Mouse (Mus musculus) liver, adult 2 months (tissue): ENCODE measurements around the gene Ap5b1. TPM values are rescaled to one million over a fixed set of nuclear protein-coding genes. Genes with fewer than 3 reads are reported as not detected.
A peak's percentile ranks its signal among the peaks of the same experiment; 100 is the strongest.

Source experiments
- DNase-seq: peaks from one replicate; pipeline ENCODE4 v3.0.0-alpha.2; 2011; ENCODE audit warnings: low read depth, low spot score; ENCODE audit errors: extremely low read depth
- H3K27ac ChIP-seq: fragments of 200-500 bp; replicated peaks from 2 replicates; pipeline ENCODE4 v1.5.1; 2012; ENCODE audit warnings: low read depth, mild to moderate bottlenecking, control low read depth, inconsistent platforms, low read length; ENCODE audit not compliant: insufficient read depth
- H3K27me3 ChIP-seq: fragments of 200-500 bp; 2 replicates; pipeline ENCODE4 v1.6.1; 2012; ENCODE audit warnings: mild to moderate bottlenecking, moderate library complexity, low read length, inconsistent platforms; ENCODE audit not compliant: control insufficient read depth, insufficient read depth
- H3K36me3 ChIP-seq: fragments of 200-500 bp; 2 replicates; pipeline ENCODE4 v1.6.1; 2012; ENCODE audit warnings: low read length, inconsistent platforms; ENCODE audit not compliant: control insufficient read depth, insufficient read depth
- H3K4me1 ChIP-seq: fragments of 200-500 bp; 2 replicates; pipeline ENCODE4 v1.6.1; 2011; ENCODE audit warnings: low read length; ENCODE audit not compliant: control insufficient read depth, insufficient read depth
- H3K4me3 ChIP-seq: fragments of 200-500 bp; 2 replicates; pipeline ENCODE4 v1.5.1; 2011; ENCODE audit warnings: low read depth, mild to moderate bottlenecking, control low read depth, low read length, moderate library complexity; ENCODE audit not compliant: insufficient read depth
- H3K79me2 ChIP-seq: fragments of 200-500 bp; 2 replicates; pipeline ENCODE4 v1.6.1; 2012; ENCODE audit warnings: inconsistent platforms, mild to moderate bottlenecking, low read length, moderate library complexity; ENCODE audit not compliant: control insufficient read depth, insufficient read depth
- H3K9ac ChIP-seq: fragments of 200-500 bp; 2 replicates; pipeline ENCODE4 v1.6.1; 2012; ENCODE audit warnings: low read depth, mild to moderate bottlenecking, control low read depth, inconsistent platforms, low read length
- CTCF ChIP-seq: fragments of 200-500 bp; IDR thresholded peaks from 2 replicates; pipeline ENCODE4 v1.5.1; 2011; ENCODE audit warnings: low read depth, low read length, control low read depth
- POLR2A ChIP-seq: fragments of 200-500 bp; IDR thresholded peaks from 2 replicates; pipeline ENCODE4 v1.6.1; 2011; ENCODE audit warnings: low read length, control low read depth; ENCODE audit not compliant: insufficient read depth; ENCODE audit errors: extremely low read depth
- WGBS: fragments of 180-500 bp; shearing (Covaris S2); methylation state at CpG from one replicate; pipeline ENCODE4 v1.1.7; 2018; 5-methylcytosine and 5-hydroxymethylcytosine counted together
- polyA plus RNA-seq: library from polyadenylated mRNA; depleted of rRNA; stranded (reverse); fragments of >200 nt; gene quantifications from 2 replicates; pipeline ENCODE4 v1.2.3, GENCODE M21; 2012
- total RNA-seq: library from RNA; depleted of rRNA; stranded (reverse); fragments of >200 nt; gene quantifications from 2 replicates; pipeline ENCODE4 v1.2.3, GENCODE M21; 2014

Gene Ap5b1
- total and polyA plus RNA-seq, 2 experiments, result 2.7 to 5.3 TPM

DNA sequence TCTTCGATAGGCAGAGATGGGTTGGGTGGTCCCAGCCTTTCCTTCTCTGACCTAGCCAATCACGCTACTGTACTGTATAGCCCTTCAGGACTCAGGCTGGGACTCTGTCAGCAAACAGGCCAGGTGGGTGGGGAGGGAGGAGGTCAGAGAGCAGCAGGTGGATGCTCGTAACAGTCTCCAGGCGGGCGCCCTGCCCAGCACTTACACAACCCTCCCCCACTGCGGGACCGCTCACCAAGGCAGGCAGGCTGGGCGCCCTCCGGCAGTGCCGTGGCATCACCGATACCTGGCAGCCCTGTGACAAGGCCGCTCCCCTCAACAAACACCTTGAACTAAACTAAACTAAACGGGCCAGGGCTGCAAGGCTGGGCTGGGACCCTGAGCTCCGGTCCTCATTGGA is 13.6 kb upstream of the Ap5b1 start:
- Histone ChIP-seq H3K4me1 (no peaks in the 10 kb centered on the region), H3K4me3 (no peak overlapping the region), H3K36me3 (no peaks in the 10 kb centered on the region), H3K27ac (no peak overlapping the region), H3K79me2 (no peaks in the 10 kb centered on the region), H3K27me3 (peaks cover 8% of the 10 kb centered on the region; the same call in 1 of the 2 replicates), H3K9ac (no peak overlapping the region)
- WGBS, result 77% methylated on average over 14 of the region's 14 CpGs
- TF ChIP-seq CTCF (no peak), POLR2A (no peak)
- no peak for DNase-seq

DNA sequence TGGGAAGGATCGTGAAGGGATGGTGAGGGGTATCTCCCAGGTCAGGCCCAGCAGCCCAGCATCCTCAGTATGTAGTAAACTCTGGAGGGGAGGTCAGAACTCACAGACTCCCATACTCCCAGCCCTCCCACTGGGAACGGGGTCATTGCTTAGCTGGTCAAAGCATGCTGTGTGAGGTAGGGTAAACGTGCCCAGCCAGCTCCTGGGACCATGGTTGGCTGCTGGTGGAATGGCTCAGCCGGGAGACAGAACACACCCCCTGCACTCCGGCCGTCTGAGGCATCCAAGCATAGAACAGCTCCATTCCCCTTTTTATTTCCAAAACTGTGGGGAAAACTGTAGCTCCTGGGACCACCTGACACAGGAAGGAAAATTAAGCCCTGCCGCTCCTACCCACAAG is 9.7 kb upstream of the Ap5b1 start:
- 61% methylated on average over 7 of the region's 7 CpGs for WGBS
- DNase-seq, result no peak
- TF ChIP-seq POLR2A, result no peak
- TF ChIP-seq CTCF, result no peak

GRCm38 (mm10) chr19:5558770-5559169 is 9.1 kb upstream of the Ap5b1 start:
- no peak overlapping the region for H3K27ac ChIP-seq
- 66% methylated on average over 8 of the region's 8 CpGs for WGBS
- peaks cover 25% of the 10 kb centered on the region for H3K27me3 ChIP-seq

More for the DNA sequence above, 9.7 kb upstream of the Ap5b1 start:
- Histone ChIP-seq H3K4me1 (peaks cover 6% of the 10 kb centered on the region), H3K9ac (no peak overlapping the region), H3K27me3 (peaks cover 25% of the 10 kb centered on the region), H3K4me3 (no peak overlapping the region), H3K79me2 (no peaks in the 10 kb centered on the region), H3K27ac (no peak overlapping the region), H3K36me3 (no peaks in the 10 kb centered on the region)

GRCm38 (mm10) chr19:5559229-5559628 is 8.6 kb upstream of the Ap5b1 start:
- H3K27ac ChIP-seq, result no peak overlapping the region
- H3K9ac ChIP-seq, result no peak overlapping the region
- 38% methylated on average over 8 of the region's 8 CpGs for WGBS
- H3K4me1 ChIP-seq, result peaks cover 6% of the 10 kb centered on the region
- no peaks in the 10 kb centered on the region for H3K36me3 ChIP-seq
- H3K27me3 ChIP-seq, result peaks cover 25% of the 10 kb centered on the region
- no peaks in the 10 kb centered on the region for H3K79me2 ChIP-seq
- TF ChIP-seq POLR2A (no peak), CTCF (no peak)
- no peak for DNase-seq
- no peak overlapping the region for H3K4me3 ChIP-seq

More at GRCm38 (mm10) chr19:5558770-5559169, 9.1 kb upstream of the Ap5b1 start:
- no peak overlapping the region for H3K4me3 ChIP-seq
- no peaks in the 10 kb centered on the region for H3K36me3 ChIP-seq
- peaks cover 6% of the 10 kb centered on the region for H3K4me1 ChIP-seq
- DNase-seq, result no peak
- TF ChIP-seq CTCF, result no peak
- no peak for TF ChIP-seq POLR2A
- no peak overlapping the region for H3K9ac ChIP-seq
- H3K79me2 ChIP-seq, result no peaks in the 10 kb centered on the region

GRCm38 (mm10) chr19:5559631-5560456 is 8.0 kb upstream of the Ap5b1 start:
- Histone ChIP-seq H3K9ac (no peak overlapping the region), H3K27me3 (peaks cover 25% of the 10 kb centered on the region), H3K27ac (no peak overlapping the region), H3K4me3 (peak overlapping the region; percentile 13; the same call in 1 of the 2 replicates), H3K4me1 (peaks cover 6% of the 10 kb centered on the region), H3K36me3 (no peaks in the 10 kb centered on the region), H3K79me2 (no peaks in the 10 kb centered on the region)
- WGBS, result 2% methylated on average over 69 of the region's 69 CpGs
- no peak for DNase-seq
- TF ChIP-seq CTCF, result no peak
- no peak for TF ChIP-seq POLR2A

- Histone ChIP-seq H3K4me3 (peak within 1 kb of the TSS; percentile 13; the same call in 1 of the 2 replicates), H3K27ac (no peak within 1 kb of the TSS), H3K4me1 (peaks cover 6% of the 10 kb centered on the region), H3K27me3 (peaks cover 25% of the 10 kb centered on the region), H3K9ac (no peak within 1 kb of the TSS), H3K79me2 (no peaks in the 10 kb centered on the region), H3K36me3 (no peaks in the 10 kb centered on the region)
- TF ChIP-seq POLR2A (no peak), CTCF (no peak)
- WGBS, result 2% methylated on average over 57 of the region's 57 CpGs
- no peak for DNase-seq
Measured at GRCm38 (mm10) chr19:5560457-5561041, 7.3 kb upstream of the Ap5b1 start, which contains the start of gene Ovol1. TSS of gene Ovol1 (minus strand) at chr19:5560646.
